Mouse (Mus musculus) midbrain, embryonic 15.5 days (tissue): ENCODE data around the gene 4933406M09Rik. TPM values are rescaled to one million over a fixed set of nuclear protein-coding genes. Genes with fewer than 3 reads are reported as not detected.

Experiments
- ATAC-seq: fragments of 200-750 bp; cut with Nextera tagmentation; replicated peaks from 2 replicates; pipeline ENCODE4 v1.8.0; 2017; ENCODE audit warnings: moderate TSS enrichment
- H3K27ac ChIP-seq: fragments of 300-500 bp; sonication (generic); 2 replicates; pipeline ENCODE4 v1.5.1; 2015; ENCODE audit warnings: mild to moderate bottlenecking, inconsistent platforms
- H3K27me3 ChIP-seq: fragments of 300-500 bp; sonication (generic); replicated peaks from 2 replicates; pipeline ENCODE4 v1.6.1; 2015; ENCODE audit warnings: inconsistent platforms
- H3K36me3 ChIP-seq: fragments of 300-500 bp; sonication (generic); replicated peaks from 2 replicates; pipeline ENCODE4 v1.6.1; 2015; ENCODE audit warnings: inconsistent platforms
- H3K4me1 ChIP-seq: fragments of 300-500 bp; sonication (generic); 2 replicates; pipeline ENCODE4 v1.6.1; 2015; ENCODE audit warnings: inconsistent platforms
- H3K4me2 ChIP-seq: fragments of 300-500 bp; sonication (generic); 2 replicates; pipeline ENCODE4 v1.6.1; 2015; ENCODE audit warnings: inconsistent platforms, mild to moderate bottlenecking, moderate library complexity
- H3K4me3 ChIP-seq: fragments of 300-500 bp; sonication (generic); 2 replicates; pipeline ENCODE4 v1.5.1; 2015; ENCODE audit warnings: mild to moderate bottlenecking, inconsistent platforms
- H3K9ac ChIP-seq: fragments of 300-500 bp; sonication (generic); 2 replicates; pipeline ENCODE4 v1.6.1; 2015; ENCODE audit warnings: mild to moderate bottlenecking, inconsistent platforms
- H3K9me3 ChIP-seq: fragments of 300-500 bp; sonication (generic); 2 replicates; pipeline ENCODE4 v1.6.1; 2016; ENCODE audit warnings: inconsistent platforms
- WGBS: fragments of 180-500 bp; shearing (Covaris S2); methylation state at CpG from one replicate; pipeline ENCODE4 v1.1.7; 2015; ENCODE audit warnings: mixed read lengths; 5-methylcytosine and 5-hydroxymethylcytosine counted together
- polyA plus RNA-seq: library from polyadenylated mRNA; unstranded; fragments of >200 nt; fragmentation: Nextera tagmentation; extraction: Ambion mirVana; gene quantifications from 2 replicates; pipeline ENCODE4 v1.2.1, GENCODE M21; 2015

4933406M09Rik gene
- polyA plus RNA-seq, 1 experiment from 2014 or later = not detected

- Histone ChIP-seq H3K4me3 (peak within 1 kb of the TSS; percentile 96), H3K9ac (peak within 1 kb of the TSS; percentile 93), H3K4me1 (peaks cover 48% of the 10 kb centered on the region), H3K27ac (peak within 1 kb of the TSS; percentile 96), H3K27me3 (no peaks in the 10 kb centered on the region), H3K4me2 (peak within 1 kb of the TSS; percentile 66), H3K9me3 (no peaks in the 10 kb centered on the region), H3K36me3 (no peaks in the 10 kb centered on the region)
- peak; percentile 100 for ATAC-seq
- WGBS = under 1% methylated on average over 71 of the region's 77 CpGs
Measured at GRCm38 (mm10) chr1:134415168-134415831, 29.6 kb downstream of the 4933406M09Rik start, which contains the start of gene Adipor1. Gene Adipor1 (plus strand): TSS chr1:134415378.

GRCm38 (mm10) chr1:134418414-134418975 is 32.8 kb downstream of the 4933406M09Rik start:
- Histone ChIP-seq H3K36me3 (no peaks in the 10 kb centered on the region), H3K27ac (no peak overlapping the region), H3K9me3 (no peaks in the 10 kb centered on the region), H3K4me3 (no peak overlapping the region), H3K9ac (no peak overlapping the region), H3K4me1 (peaks cover 51% of the 10 kb centered on the region), H3K27me3 (no peaks in the 10 kb centered on the region), H3K4me2 (no peak overlapping the region)
- WGBS = 89% methylated on average over 2 of the region's 2 CpGs
- ATAC-seq = no peak

- whole genome bisulfite sequencing = 84% methylated on average over 1 of the region's 1 CpGs
- no peaks in the 10 kb centered on the region for H3K9me3 ChIP-seq
- no peak overlapping the region for H3K27ac ChIP-seq
- H3K36me3 ChIP-seq = no peaks in the 10 kb centered on the region; the same call in 1 of the 2 replicates
- H3K9ac ChIP-seq = no peak overlapping the region
- H3K4me3 ChIP-seq = no peak overlapping the region
- no peaks in the 10 kb centered on the region for H3K27me3 ChIP-seq
- H3K4me2 ChIP-seq = no peak overlapping the region
- peaks cover 49% of the 10 kb centered on the region for H3K4me1 ChIP-seq
- ATAC-seq = no peak
Measured at GRCm38 (mm10) chr1:134419176-134419575, 33.4 kb downstream of the 4933406M09Rik start.

GRCm38 (mm10) chr1:134419751-134420458 is 34.2 kb downstream of the 4933406M09Rik start:
- H3K36me3 ChIP-seq = peaks cover 2% of the 10 kb centered on the region; the same call in 1 of the 2 replicates
- ATAC-seq = no peak
- no peak overlapping the region for H3K27ac ChIP-seq
- H3K4me1 ChIP-seq = peaks cover 42% of the 10 kb centered on the region
- no peak overlapping the region for H3K9ac ChIP-seq
- no peak overlapping the region for H3K4me2 ChIP-seq
- no peak overlapping the region for H3K4me3 ChIP-seq
- no peaks in the 10 kb centered on the region for H3K9me3 ChIP-seq
- WGBS = 61% methylated on average over 5 of the region's 5 CpGs
- H3K27me3 ChIP-seq = no peaks in the 10 kb centered on the region

GRCm38 (mm10) chr1:134423911-134424310 is 38.2 kb downstream of the 4933406M09Rik start:
- no peak for ATAC-seq
- 78% methylated on average over 10 of the region's 10 CpGs for WGBS
- H3K27ac ChIP-seq = no peak overlapping the region
- peaks cover 15% of the 10 kb centered on the region for H3K4me1 ChIP-seq
- peaks cover 42% of the 10 kb centered on the region for H3K36me3 ChIP-seq
- no peaks in the 10 kb centered on the region for H3K9me3 ChIP-seq
- H3K4me2 ChIP-seq = no peak overlapping the region
- no peaks in the 10 kb centered on the region for H3K27me3 ChIP-seq
- H3K9ac ChIP-seq = no peak overlapping the region
- H3K4me3 ChIP-seq = no peak overlapping the region

- Histone ChIP-seq H3K4me3 (no peak overlapping the region), H3K4me2 (no peak overlapping the region), H3K9ac (no peak overlapping the region), H3K9me3 (no peaks in the 10 kb centered on the region), H3K4me1 (0 out of 2 replicates have a peak, but pooled peaks cover under 1% of the 10 kb centered on the region), H3K27ac (no peak overlapping the region), H3K36me3 (peaks cover 56% of the 10 kb centered on the region), H3K27me3 (no peaks in the 10 kb centered on the region)
- 90% methylated on average over 5 of the region's 5 CpGs for WGBS
- ATAC-seq = no peak
Measured at GRCm38 (mm10) chr1:134426289-134426688, 40.5 kb downstream of the 4933406M09Rik start.

- H3K4me1 ChIP-seq = no peaks in the 10 kb centered on the region
- no peak overlapping the region for H3K9ac ChIP-seq
- no peak overlapping the region for H3K4me3 ChIP-seq
- no peak overlapping the region for H3K27ac ChIP-seq
- H3K4me2 ChIP-seq = no peak overlapping the region
- no peak for ATAC-seq
- no peaks in the 10 kb centered on the region for H3K27me3 ChIP-seq
- WGBS = 89% methylated on average over 10 of the region's 10 CpGs
- peaks cover 44% of the 10 kb centered on the region for H3K36me3 ChIP-seq
- H3K9me3 ChIP-seq = no peaks in the 10 kb centered on the region
Measured at GRCm38 (mm10) chr1:134433002-134433401, 47.3 kb downstream of the 4933406M09Rik start.

GRCm38 (mm10) chr1:134433473-134433872 is 47.7 kb downstream of the 4933406M09Rik start:
- ATAC-seq = no peak
- no peaks in the 10 kb centered on the region for H3K4me1 ChIP-seq
- H3K4me2 ChIP-seq = no peak overlapping the region
- no peak overlapping the region for H3K4me3 ChIP-seq
- H3K27me3 ChIP-seq = no peaks in the 10 kb centered on the region
- H3K9me3 ChIP-seq = no peaks in the 10 kb centered on the region
- H3K27ac ChIP-seq = no peak overlapping the region
- 94% methylated on average over 4 of the region's 4 CpGs for WGBS
- H3K36me3 ChIP-seq = peaks cover 40% of the 10 kb centered on the region
- no peak overlapping the region for H3K9ac ChIP-seq

- Histone ChIP-seq H3K4me1 (no peaks in the 10 kb centered on the region), H3K9me3 (no peaks in the 10 kb centered on the region), H3K9ac (no peak overlapping the region), H3K27ac (no peak overlapping the region), H3K36me3 (peaks cover 28% of the 10 kb centered on the region; the same call in 1 of the 2 replicates), H3K4me3 (no peak overlapping the region), H3K4me2 (no peak overlapping the region), H3K27me3 (no peaks in the 10 kb centered on the region)
- 19% methylated on average over 4 of the region's 4 CpGs for WGBS
- ATAC-seq = no peak
Measured at GRCm38 (mm10) chr1:134435414-134435813, 49.7 kb downstream of the 4933406M09Rik start.

- no peaks in the 10 kb centered on the region for H3K36me3 ChIP-seq
- no peak overlapping the region for H3K4me3 ChIP-seq
- WGBS = 93% methylated on average over 6 of the region's 6 CpGs
- ATAC-seq = no peak
- H3K27ac ChIP-seq = no peak overlapping the region
- no peak overlapping the region for H3K9ac ChIP-seq
- H3K4me2 ChIP-seq = no peak overlapping the region
- H3K27me3 ChIP-seq = no peaks in the 10 kb centered on the region
- no peaks in the 10 kb centered on the region for H3K4me1 ChIP-seq
- H3K9me3 ChIP-seq = no peaks in the 10 kb centered on the region
Measured at GRCm38 (mm10) chr1:134440437-134440836, 54.7 kb downstream of the 4933406M09Rik start.
